In genomic region chr3:27573458-27573857, GRCm38 (mm10) we compare ENCODE assay signal across 11 mouse cellular contexts.
DNase-seq lines count a peak whose midpoint lies in the region; ATAC-seq lines count a peak whose summit lies in the region.
"Had no signal": no experiment of that assay in that cellular context is flagged by ENCODE, and none has a peak within 500 bp of the region (broad histone marks: within the 10 kb centered on the region; RNA-seq: fewer than 3 reads in every experiment).

No protein-coding gene starts in this region.

- H3K27me3 ChIP-seq in forebrain, embryonic 16.5 days (replicated peaks; ENCODE audit: control insufficient read depth, insufficient read depth, low read length): no peaks in the 10 kb centered on the region
- H3K27me3 ChIP-seq: liver, embryonic 15.5 days had no signal

- 11% methylated on average over 11 of the region's 11 CpGs for WGBS in forebrain, embryonic 16.5 days

- peak; percentile 57; the same call in 1 of the 2 replicates for ATAC-seq in forebrain, embryonic 16.5 days

- H3K9ac ChIP-seq in forebrain, embryonic 16.5 days (replicated peaks; ENCODE audit: low read depth, low read length): 0 out of 2 replicates have a peak overlapping the region, but pooled peaks have one; percentile 14
- H3K9ac ChIP-seq: liver, embryonic 15.5 days had no signal

- H3K36me3 ChIP-seq in forebrain, embryonic 16.5 days (ENCODE audit: control insufficient read depth, insufficient read depth): no peaks in the 10 kb centered on the region
- H3K36me3 ChIP-seq: G1E; liver, embryonic 15.5 days had no signal

- H3K4me2 ChIP-seq in forebrain, embryonic 16.5 days (ENCODE audit: low read length): no peak overlapping the region
- H3K4me2 ChIP-seq: liver, embryonic 15.5 days had no signal

- peak; percentile 26 for DNase-seq in urinary bladder, postnatal 14 days (ENCODE audit: low spot score)
- no peak for DNase-seq in urinary bladder, postnatal 25 days (ENCODE audit: low spot score)
- DNase-seq in mesoderm, embryonic 11.5 days (ENCODE audit: low read depth, low spot score): peak; percentile 51
- no peak for DNase-seq in cerebellum, postnatal 36 days
- no peak for DNase-seq in urinary bladder, adult 2 months (ENCODE audit: low spot score)
- DNase-seq in heart, postnatal 4 days: no peak
- DNase-seq: layer of hippocampus, adult 9-11 months; spleen, adult 18-20 months had no signal

- no peaks in the 10 kb centered on the region for H3K9me3 ChIP-seq in forebrain, embryonic 16.5 days (ENCODE audit: control insufficient read depth, low read length)
- H3K9me3 ChIP-seq: G1E; liver, embryonic 15.5 days had no signal

- H3K4me1 ChIP-seq in forebrain, embryonic 16.5 days (replicated peaks; ENCODE audit: control insufficient read depth, insufficient read depth, low read length): peaks cover 9% of the 10 kb centered on the region

- H3K4me3 ChIP-seq in forebrain, embryonic 16.5 days (replicated peaks; ENCODE audit: low read length): no peak overlapping the region
- H3K4me3 ChIP-seq: liver, embryonic 15.5 days had no signal

- H3K27ac ChIP-seq in forebrain, embryonic 16.5 days (ENCODE audit: low read length): no peak overlapping the region
- H3K27ac ChIP-seq: liver, embryonic 15.5 days had no signal

Comparison
In these comparisons a context has a peak if more than half of its experiments do, and no peak if none do; other contexts are left out.
1. DNase-seq: peak in urinary bladder, postnatal 14 days (single experiment) and mesoderm, embryonic 11.5 days (single experiment); none in urinary bladder, postnatal 25 days (single experiment), cerebellum, postnatal 36 days (0 of 2), urinary bladder, adult 2 months (single experiment) and heart, postnatal 4 days (single experiment).